Mouse (Mus musculus): ENCODE data around the gene Slc4a3. TPM values are rescaled to one million over a fixed set of nuclear protein-coding genes. Genes with fewer than 3 reads are reported as not detected.

The Slc4a3 gene
- total RNA-seq, 2 experiments from 2014 or later, result 0.09 TPM; not detected in 1

DNA sequence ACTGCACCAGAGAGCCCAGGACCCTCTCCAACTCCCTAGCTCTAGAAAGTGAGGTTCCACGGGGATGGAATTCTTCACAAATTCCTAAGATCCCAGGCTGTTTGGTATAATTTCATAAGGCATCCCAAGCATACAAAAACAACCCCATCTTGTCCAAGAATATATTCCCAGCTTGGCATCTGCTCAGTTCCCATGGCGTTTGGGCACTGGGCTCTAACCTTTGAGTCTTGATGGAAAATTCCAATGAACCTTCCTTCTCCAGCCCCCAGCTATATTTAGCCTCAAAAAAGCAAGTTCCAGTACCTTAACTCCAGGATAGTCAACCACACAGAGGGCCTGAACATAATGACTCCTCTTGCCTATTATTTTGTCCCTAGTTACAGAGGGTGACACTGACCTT, 43.9 kb downstream of the Slc4a3 start:
- no peak for ATAC-seq (replicated peaks; ENCODE audit: low FRiP score, poor library complexity, severe bottlenecking)

GRCm38 (mm10) chr1:75593956-75594355, 47.9 kb downstream of the Slc4a3 start:
- no peak for ATAC-seq (replicated peaks; ENCODE audit: low FRiP score, poor library complexity, severe bottlenecking)

DNA sequence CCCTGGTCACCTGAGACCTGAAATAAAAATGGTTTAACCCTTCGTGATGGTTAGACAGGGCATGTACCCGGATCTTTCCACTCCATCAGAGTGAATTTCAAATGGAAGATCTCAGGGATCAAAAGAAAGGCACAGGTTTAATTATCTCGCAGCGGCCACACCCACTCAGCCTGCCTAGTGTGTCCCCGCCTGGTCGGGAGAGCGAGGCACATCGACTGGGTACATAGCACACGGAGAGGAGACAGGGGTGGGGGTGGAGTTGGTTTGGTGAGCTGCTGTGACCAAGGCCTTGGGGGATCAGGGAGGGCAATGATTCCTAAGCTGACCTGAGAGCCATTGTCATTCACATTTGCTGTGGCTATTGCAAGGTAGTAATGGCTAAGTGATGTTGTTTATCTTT, 48.8 kb downstream of the Slc4a3 start:
- no peak for ATAC-seq (replicated peaks; ENCODE audit: low FRiP score, poor library complexity, severe bottlenecking)

- no peak for ATAC-seq (replicated peaks; ENCODE audit: low FRiP score, poor library complexity, severe bottlenecking)
Measured at GRCm38 (mm10) chr1:75595930-75596329, 49.9 kb downstream of the Slc4a3 start.

- ATAC-seq (replicated peaks; ENCODE audit: low FRiP score, poor library complexity, severe bottlenecking), result no peak
Measured at GRCm38 (mm10) chr1:75596906-75597305, 50.8 kb downstream of the Slc4a3 start.

GRCm38 (mm10) chr1:75597622-75598021, 51.6 kb downstream of the Slc4a3 start:
- no peak for ATAC-seq (replicated peaks; ENCODE audit: low FRiP score, poor library complexity, severe bottlenecking)

DNA sequence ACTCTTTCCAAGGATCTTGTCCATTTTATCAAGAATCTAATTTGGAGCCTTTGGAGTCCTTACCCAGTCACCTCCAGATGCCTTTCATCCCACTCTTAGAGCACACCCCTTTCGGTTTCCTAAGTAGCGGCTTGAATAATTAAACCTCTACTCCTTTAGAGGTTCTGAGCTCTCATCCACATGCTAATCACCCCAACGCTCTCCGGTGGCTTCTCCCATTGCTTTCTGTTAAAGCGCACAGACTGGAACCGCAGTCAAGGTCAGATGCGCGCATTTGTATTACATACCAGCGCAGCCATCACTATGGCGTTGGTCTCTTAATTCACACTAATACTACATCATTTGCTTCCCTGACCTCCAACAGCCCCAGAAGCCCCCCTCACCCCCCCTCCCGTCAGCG, 55.7 kb downstream of the Slc4a3 start:
- ATAC-seq (replicated peaks; ENCODE audit: low FRiP score, poor library complexity, severe bottlenecking), result no peak

GRCm38 (mm10) chr1:75603584-75603983, 57.5 kb downstream of the Slc4a3 start:
- no peak for ATAC-seq (replicated peaks; ENCODE audit: low FRiP score, poor library complexity, severe bottlenecking)

- no peak for ATAC-seq (replicated peaks; ENCODE audit: low FRiP score, poor library complexity, severe bottlenecking)
Measured at GRCm38 (mm10) chr1:75608225-75608624, 62.2 kb downstream of the Slc4a3 start.

- no peak for ATAC-seq (replicated peaks; ENCODE audit: low FRiP score, poor library complexity, severe bottlenecking)
Measured at GRCm38 (mm10) chr1:75608625-75609263, 62.7 kb downstream of the Slc4a3 start.

DNA sequence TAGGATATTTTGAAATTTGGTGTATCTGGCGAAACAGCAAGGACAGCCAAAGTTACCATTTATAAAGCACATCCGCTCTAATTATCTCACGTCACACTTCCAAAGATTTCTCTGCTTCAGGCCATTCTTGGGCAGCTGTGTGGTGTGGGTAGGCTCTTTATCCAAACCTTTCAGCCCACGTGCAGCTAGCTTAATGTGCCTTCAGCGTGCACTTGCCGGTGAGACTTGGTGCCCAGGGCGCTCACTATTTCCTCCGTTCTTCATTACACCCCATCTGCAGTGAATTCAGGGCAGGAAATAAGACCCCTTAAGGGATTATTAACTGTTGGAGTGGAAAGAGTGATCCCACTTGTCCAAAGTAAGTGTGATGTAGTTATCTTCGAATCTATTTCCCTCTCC, 63.2 kb downstream of the Slc4a3 start:
- no peak for ATAC-seq (replicated peaks; ENCODE audit: low FRiP score, poor library complexity, severe bottlenecking)

GRCm38 (mm10) chr1:75610553-75610952, 64.5 kb downstream of the Slc4a3 start:
- ATAC-seq (replicated peaks; ENCODE audit: low FRiP score, poor library complexity, severe bottlenecking), result no peak

Other genes with a start within 250 kb of the Slc4a3 start
- 14.0 and 20.3 TPM in 2 replicates for gene Dnpep, start 228.3 kb upstream of the Slc4a3 start, total RNA-seq (2015; ENCODE audit: low replicate concordance)
- gene Dnpep, start 228.3 kb upstream of the Slc4a3 start, total RNA-seq (2017; ENCODE audit: low replicate concordance), result 7.7 and 11.8 TPM in 2 replicates
- gene Des, start 185.9 kb upstream of the Slc4a3 start, total RNA-seq (2015; ENCODE audit: low replicate concordance), result not detected in 2 replicates
- not detected in 2 replicates for gene Des, start 185.9 kb upstream of the Slc4a3 start, total RNA-seq (2017; ENCODE audit: low replicate concordance)
- gene Speg, start 171.0 kb upstream of the Slc4a3 start, total RNA-seq (2015; ENCODE audit: low replicate concordance), result not detected in 2 replicates
- 1.7 TPM in 1 of 2 replicates, not detected in the other for gene Speg, start 171.0 kb upstream of the Slc4a3 start, total RNA-seq (2017; ENCODE audit: low replicate concordance)
- gene Gmppa, start 110.3 kb upstream of the Slc4a3 start, total RNA-seq (2015; ENCODE audit: low replicate concordance), result 2.9 and 14.4 TPM in 2 replicates
- 6.1 and 20.1 TPM in 2 replicates for gene Gmppa, start 110.3 kb upstream of the Slc4a3 start, total RNA-seq (2017; ENCODE audit: low replicate concordance)
- gene Asic4, start 95.8 kb upstream of the Slc4a3 start, total RNA-seq (2015; ENCODE audit: low replicate concordance), result not detected in 2 replicates
- not detected in 2 replicates for gene Asic4, start 95.8 kb upstream of the Slc4a3 start, total RNA-seq (2017; ENCODE audit: low replicate concordance)
- gene Chpf, start 67.0 kb upstream of the Slc4a3 start, total RNA-seq (2015; ENCODE audit: low replicate concordance), result 0.42 TPM in 1 of 2 replicates, not detected in the other
- gene Chpf, start 67.0 kb upstream of the Slc4a3 start, total RNA-seq (2017; ENCODE audit: low replicate concordance), result 0.26 and 1.3 TPM in 2 replicates
- gene Tmem198, start 66.7 kb upstream of the Slc4a3 start, total RNA-seq (2015; ENCODE audit: low replicate concordance), result not detected in 2 replicates
- not detected in 2 replicates for gene Tmem198, start 66.7 kb upstream of the Slc4a3 start, total RNA-seq (2017; ENCODE audit: low replicate concordance)
- gene Obsl1, start 39.8 kb upstream of the Slc4a3 start, total RNA-seq (2015; ENCODE audit: low replicate concordance), result not detected in 2 replicates
- gene Obsl1, start 39.8 kb upstream of the Slc4a3 start, total RNA-seq (2017; ENCODE audit: low replicate concordance), result not detected in 2 replicates
- not detected in 2 replicates for gene Inha, start 39.2 kb upstream of the Slc4a3 start, total RNA-seq (2015; ENCODE audit: low replicate concordance)
- gene Inha, start 39.2 kb upstream of the Slc4a3 start, total RNA-seq (2017; ENCODE audit: low replicate concordance), result not detected in 2 replicates
- gene Stk11ip, start 24.7 kb upstream of the Slc4a3 start, total RNA-seq (2015; ENCODE audit: low replicate concordance), result 10.9 and 14.0 TPM in 2 replicates
- gene Stk11ip, start 24.7 kb upstream of the Slc4a3 start, total RNA-seq (2017; ENCODE audit: low replicate concordance), result 14.3 and 31.6 TPM in 2 replicates